Mouse (Mus musculus) WW6 (cell line): ENCODE measurements around the gene Anxa2.
A peak's percentile ranks its signal among the peaks of the same experiment; 100 is the strongest.

ENCODE experiments used
- DNase-seq: peaks from one replicate; pipeline ENCODE4 v3.0.0-alpha.2; 2013; ENCODE audit warnings: low read depth, low spot score

Gene Anxa2

DNA sequence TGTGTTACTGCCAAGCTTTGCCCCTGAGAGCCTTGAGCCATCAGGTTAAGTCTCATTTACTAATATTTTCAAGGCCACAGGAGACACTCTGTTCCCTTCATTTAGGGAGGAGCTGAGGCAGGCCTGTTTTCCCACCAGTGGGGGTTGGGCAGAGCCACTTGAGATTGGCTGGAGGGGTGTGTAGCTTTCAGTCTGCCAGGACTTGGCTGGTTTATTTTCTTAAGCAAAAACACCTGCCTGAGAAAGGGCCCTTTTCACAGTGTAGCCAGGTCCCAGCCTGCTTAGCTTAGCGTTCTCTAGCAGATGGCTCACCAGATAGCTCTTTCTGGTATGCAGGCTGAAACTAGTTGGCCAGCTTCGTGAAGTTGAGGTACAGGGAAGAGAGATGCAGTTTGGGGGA, 5.6 kb downstream of the Anxa2 start:
- no peak for DNase-seq

DNA sequence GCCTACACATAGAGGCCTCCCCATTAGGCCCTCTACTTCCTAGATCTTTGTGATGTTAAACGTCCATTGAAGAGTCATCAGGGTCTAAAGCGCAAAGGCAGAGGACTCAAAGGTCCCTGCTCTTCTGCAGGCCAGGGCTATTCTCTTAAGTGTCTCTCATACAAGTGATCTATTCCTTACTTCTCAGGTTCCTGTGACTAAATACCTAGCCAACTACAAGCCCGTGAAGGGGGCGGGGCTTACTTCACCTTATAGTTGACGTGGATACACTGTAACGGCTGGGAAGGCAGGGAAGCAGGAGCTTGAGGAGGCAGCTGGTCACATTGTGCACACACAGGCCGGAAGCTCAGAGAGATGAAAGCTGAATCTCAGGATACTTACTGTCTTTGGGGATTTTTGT, 6.5 kb downstream of the Anxa2 start:
- no peak for DNase-seq

DNA sequence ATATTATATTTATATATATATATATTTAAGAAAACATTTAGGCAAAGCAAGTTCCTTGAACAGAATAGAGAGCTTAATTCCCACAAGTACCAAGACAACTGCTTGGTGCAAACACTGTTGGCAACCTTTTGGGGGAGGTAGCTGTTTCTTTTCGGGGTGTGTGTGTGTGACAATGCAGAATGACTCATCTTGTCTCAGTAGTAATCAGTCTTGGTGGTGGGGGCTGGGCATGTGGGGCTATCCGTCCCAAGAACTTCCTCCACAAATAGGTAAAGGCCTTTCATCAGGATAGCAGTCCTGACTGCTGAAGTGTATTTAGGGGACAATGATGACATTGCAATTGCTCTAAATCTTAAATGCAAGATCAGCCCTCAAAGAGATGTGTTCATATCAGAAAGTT, 9.6 kb downstream of the Anxa2 start:
- DNase-seq = no peak

DNA sequence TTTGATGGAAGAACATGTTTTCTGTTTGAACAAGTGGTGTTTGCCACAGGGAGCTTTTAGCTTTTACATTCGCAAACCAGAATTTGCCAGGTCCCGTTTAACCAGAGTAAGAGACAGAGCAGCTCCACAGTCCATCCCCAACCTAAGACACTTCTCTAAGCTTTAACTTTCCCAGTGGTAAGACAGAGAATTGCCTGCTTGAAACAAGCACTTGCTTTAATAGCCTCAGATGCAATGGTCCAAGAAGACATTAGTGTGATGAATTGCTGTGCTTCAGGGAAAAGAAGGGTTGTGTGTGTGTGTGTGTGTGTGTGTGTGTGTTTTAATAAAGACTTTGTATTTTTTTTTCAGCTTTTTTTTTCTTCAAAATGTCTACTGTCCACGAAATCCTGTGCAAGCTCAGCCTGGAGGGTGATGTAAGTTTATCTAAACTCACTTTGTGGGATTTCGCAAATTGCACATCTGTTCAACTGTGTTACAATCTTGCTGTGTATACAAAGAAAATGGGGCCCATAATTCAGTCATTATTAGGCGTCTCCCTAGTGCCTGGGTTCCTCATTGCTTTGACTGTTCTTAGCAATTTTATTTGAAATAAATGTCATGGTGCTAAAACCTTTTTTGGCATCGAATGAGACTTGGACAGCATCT, 10.8 kb downstream of the Anxa2 start:
- DNase-seq = no peak

DNA sequence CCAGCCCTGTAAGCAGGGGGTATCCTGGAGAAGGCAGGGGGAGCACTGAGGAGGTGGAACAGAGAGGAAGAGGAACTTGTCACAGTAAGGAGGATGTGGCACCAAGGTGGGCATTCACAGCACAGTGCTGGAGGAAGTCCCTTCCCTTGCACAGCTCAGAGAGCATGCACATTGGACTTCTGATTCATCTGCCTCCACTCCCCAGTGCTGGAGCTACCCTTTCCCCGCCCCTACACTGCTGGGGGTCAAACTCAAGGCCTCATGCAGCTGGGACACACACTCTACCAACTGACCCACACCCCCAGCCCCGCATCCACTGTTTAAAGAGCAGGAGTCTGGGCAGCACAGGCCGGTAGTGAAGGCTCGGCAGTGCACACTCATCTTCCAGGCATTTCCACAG, 12.7 kb downstream of the Anxa2 start:
- no peak for DNase-seq

DNA sequence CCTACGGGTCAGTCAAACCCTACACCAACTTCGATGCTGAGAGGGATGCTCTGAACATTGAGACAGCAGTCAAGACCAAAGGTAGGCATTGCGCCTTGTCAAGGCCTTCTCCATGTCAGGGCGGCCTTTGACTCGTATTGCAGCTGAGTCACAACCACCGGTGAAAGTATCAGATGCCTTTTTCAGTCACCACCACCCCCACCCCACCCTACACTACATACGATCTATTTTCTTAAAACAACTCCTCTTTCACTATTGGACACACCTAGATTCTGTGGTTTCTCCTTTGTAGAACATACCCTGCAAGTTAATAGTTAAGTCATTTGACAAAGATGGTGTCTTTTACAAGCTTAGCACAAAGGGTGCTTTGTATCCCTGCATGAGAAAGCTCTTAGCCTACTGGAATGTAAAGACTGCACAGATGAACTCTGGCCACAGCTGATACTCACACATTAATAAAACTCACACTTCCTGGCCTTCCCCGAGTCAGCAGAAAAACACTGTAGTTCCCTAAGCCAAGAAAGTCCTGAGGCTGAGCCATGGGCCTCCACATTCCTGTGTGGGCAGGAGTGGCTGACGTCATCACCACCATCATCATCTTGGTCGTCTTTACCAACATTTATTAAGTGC, 14.0 kb downstream of the Anxa2 start:
- no peak for DNase-seq

DNA sequence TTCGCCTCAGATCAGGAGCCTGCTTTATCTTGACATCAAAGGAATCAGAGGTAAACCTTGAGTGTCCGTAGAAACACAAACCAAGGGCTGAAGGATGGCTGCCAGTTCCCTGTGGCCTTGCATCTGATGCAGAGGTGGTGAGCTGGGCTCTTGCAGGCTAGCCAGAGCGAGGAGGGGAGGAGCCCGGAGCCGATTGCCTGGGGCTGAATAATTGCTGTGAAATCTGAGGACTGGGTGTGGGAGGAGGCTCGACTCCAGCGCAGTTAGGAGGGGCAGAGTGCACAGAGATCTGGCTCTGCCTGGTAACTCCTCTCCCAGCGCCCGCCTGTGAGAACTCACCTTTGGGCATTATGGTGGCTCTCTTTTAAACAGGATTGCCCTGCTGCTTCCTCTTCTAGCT, 15.6 kb downstream of the Anxa2 start:
- DNase-seq = peak; percentile 48

DNA sequence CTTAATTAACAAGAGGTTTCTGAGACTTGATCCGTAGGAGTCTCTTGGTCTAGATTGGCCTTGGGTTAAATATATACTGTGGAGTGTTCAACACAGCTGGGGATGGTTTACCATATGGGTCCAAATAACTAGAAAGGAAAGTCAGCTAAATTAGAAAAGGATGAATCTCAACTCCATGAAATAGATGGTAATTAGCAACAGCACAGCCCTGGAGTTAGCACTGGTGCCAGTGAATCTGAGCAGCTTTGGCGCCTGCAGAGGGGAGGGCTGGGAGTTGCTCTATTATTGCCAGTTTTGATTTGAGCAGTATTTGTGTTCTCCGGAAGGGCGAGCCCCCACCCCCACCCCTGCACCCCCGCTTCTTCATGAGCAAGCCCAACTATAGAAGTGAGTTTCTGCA, 16.9 kb downstream of the Anxa2 start:
- no peak for DNase-seq

DNA sequence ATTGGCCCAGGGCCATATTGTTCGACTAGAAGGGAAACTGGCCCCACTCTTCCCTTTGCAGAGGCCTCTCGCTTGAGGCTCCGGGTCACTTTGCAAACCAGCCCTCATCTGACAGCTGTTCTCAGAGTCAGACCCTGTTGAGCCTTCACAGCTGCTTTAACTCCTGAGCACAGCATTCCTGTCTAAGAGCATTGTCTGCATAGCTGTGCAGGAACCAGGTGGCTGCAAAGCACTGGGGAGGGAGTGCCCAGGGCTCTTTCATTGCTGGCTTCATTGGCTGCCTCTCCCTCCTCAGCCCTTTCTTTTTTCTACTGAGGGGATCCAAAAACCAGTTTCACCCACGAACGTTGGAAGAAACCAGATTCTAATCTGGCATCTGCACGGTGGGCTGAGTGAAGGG, 17.5 kb downstream of the Anxa2 start:
- DNase-seq = no peak

- DNase-seq = no peak
Observed at GRCm38 (mm10) chr9:69472724-69473123, 19.3 kb downstream of the Anxa2 start.

DNA sequence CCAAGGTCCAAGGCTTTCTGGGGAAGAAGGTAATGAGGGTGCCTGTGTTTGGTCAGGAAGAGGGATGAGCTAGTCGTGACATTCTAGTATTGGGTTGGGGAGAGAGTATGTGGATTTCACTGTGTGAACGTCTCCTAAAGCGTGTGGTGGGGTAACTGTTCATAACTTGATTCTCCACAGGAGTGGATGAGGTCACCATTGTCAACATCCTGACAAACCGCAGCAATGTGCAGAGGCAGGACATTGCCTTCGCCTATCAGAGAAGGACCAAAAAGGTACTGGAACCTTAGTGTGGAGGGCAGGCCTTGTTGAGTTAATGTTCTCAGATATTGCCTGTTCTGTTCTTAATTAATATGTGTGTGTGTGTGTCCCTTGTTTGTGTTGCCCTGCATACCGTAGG, 22.5 kb downstream of the Anxa2 start:
- no peak for DNase-seq

DNA sequence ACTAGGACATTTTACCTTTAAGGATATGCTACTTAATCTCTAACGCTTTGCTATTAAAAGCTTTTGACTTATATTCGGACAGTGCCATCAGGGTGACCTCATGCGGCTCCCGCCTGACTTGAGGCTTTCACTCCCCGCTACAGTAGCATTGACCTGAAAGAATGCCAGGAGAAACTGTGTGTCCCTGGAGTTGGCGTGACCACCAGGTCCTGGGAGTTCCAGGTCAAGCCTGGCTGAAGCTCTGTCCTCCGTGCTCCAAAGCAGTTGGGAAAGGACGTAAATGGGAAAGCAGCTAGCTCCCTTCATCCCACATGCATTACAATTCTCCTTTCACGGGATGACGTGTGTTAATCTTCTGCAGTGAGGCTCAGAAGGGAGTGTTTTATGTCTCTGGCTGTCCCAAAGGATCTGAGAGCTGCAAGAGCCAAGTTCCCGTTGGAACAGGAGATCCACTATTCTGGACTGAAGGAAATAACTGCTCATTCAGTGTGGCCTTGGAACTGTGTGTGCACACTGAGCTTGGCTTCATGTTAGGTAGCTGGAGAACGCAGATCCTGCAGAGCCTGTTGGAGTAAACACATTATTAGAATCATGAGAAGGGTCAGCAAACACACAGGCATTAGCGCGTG, 23.9 kb downstream of the Anxa2 start:
- no peak for DNase-seq

DNA sequence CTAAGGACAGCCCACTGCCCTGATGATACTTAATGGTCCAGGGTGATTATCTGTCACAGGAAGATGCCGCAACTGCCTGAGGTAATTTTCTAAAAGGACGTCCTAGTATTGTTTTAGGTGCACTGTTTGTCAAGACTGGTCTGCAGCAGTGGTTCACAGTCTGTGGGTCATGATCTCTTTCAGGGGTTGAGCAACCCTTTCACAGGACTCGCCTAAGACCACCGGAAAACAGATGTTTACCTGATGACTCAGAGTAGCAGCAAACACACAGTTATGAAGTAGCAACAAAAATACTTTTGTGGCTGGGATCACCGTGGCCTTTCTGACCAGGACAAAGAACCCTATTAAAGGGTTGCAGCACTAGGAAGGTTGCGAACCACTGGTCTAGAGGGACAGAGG, 24.4 kb downstream of the Anxa2 start:
- no peak for DNase-seq

GRCm38 (mm10) chr9:69480344-69480743, 26.9 kb downstream of the Anxa2 start:
- DNase-seq = peak; percentile 31

DNA sequence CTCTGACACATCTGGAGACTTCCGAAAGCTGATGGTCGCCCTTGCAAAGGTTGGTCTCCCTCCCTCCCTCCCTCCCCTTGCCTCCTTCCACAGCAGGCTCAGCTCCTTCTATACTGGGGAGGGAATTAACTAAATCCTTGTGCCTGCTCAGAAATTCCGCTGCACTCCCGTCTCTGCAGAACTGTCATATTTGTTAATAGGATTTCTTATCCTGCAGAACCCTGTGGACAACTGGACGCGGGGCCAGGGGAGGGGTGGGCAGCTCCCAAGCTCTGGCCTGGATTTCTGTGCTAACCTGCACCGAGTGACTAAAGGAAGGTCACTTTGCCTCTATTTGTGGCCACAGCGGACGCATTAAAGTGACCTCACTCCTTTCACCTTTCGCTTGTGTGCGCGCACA, 30.4 kb downstream of the Anxa2 start:
- no peak for DNase-seq

DNA sequence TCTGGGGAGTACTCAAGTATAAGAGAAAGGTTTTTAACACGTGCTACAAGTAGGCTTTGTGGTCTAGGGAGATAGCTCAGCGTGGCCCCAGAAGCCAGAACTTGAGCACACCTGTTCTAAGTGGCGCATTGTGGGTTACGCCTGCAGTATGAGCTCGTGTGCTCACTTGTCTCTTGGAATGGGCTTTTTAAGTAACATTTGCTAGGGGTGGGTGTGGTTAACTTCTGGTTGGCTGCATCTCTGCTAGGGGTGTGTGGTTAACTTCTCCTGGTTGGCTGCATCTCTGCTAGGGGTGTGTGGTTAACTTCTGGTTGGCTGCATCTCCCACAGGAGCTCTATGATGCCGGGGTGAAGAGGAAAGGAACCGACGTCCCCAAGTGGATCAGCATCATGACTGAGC, 32.7 kb downstream of the Anxa2 start:
- DNase-seq = no peak

DNA sequence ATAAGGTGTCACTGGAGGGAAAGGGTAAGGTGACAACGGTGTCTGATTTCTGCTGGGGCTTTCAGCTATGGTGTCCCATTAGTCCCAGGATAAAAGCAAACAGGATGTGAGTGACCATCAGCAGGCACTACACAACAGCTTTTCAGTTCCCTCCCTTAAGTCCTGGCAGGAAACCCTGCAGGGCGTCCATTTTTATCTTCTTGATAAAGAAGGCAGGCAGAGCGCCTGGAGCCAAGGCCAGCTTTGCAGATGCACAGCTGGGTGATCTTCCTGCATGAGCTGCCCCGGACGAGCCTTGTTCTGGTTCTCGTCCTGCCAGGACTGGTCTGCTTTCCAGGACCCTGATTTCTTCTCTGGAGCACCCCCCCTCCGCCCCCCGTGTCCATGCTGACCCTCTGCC, 35.1 kb downstream of the Anxa2 start:
- no peak for DNase-seq

- DNase-seq = no peak
Observed at GRCm38 (mm10) chr9:69488972-69489371, 35.6 kb downstream of the Anxa2 start.

- DNase-seq = no peak
Observed at GRCm38 (mm10) chr9:69492809-69493208, 39.4 kb downstream of the Anxa2 start.

GRCm38 (mm10) chr9:69502504-69502903, 49.1 kb downstream of the Anxa2 start:
- DNase-seq = peak; percentile 14

- no peak for DNase-seq
Observed at GRCm38 (mm10) chr9:69505611-69506010, 52.2 kb downstream of the Anxa2 start.

DNA sequence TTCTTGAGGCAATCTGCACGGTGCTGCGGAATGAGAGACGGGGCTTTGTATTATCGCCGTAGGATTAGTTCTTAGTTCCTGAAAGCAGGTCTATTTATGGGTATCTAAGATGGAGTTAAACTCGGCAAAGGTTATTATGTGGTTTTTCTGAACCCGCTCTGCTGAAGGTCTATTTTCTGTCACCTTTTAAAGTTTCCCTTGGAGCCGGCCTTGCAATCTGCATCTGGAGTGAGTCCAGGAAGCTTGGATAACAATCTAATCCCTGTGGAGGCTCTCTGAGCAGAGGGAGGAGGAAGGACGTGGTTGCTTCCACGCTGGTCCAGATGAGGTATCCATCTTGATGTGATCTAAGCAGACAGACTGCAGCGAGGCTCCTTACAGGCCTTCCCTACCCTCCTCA, 53.8 kb downstream of the Anxa2 start:
- DNase-seq = no peak

- DNase-seq = no peak
Observed at GRCm38 (mm10) chr9:69508016-69508415, 54.6 kb downstream of the Anxa2 start.
